Mouse (Mus musculus): Measurements from ENCODE around the gene Ncl. TPM values are rescaled to one million over a fixed set of nuclear protein-coding genes. Genes with fewer than 3 reads are reported as not detected.

The Ncl gene
- polyA plus RNA-seq, 1 experiment from 2014 or later, result 365 TPM

DNA sequence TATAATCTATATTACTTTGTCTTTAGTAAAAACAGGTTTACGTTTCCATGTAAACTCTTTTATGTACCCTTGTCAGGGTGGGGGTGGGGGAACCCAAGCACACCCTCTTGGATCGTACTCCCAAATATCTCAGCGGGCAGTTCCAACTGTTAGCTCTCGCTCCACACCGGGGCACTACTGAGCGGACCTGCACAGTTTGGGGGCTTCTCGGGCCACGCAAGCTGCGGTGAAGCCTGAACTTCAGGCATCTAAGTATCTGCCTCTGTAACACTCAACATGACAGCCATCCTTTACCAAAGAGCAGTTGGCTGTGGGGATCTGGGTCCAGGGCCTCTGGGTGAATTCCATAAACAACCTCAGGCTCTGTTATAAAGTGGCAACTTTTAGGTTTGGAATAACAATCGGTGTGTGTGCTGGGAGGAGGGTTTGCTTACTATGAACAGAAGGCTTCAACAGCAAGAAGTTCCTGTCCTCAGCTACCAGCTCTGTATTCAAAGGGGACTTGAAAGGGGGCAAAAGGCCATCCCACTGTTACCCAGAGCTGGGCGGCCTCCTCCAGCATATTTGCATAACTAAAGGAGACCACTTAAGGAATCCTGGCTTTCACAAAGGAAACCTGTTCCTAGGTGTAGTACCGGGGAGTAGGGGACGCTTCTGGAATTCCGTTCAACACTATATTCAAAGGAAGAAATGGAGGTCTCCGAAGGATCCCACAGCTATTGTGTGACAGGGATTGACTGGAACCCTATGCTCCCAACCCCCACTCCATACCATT lies 48.5 kb downstream of the Ncl start:
- H3K4me3 ChIP-seq, result no peak overlapping the region
- peak overlapping the region; percentile 27; the same call in 1 of the 2 replicates for H3K27ac ChIP-seq
- peaks cover 6% of the 10 kb centered on the region for H3K4me1 ChIP-seq
- no peak; the same call in 1 of the 2 replicates for ATAC-seq (ENCODE audit: borderline replicate concordance, extremely low read depth, low FRiP score, low TSS enrichment)
- H3K36me3 ChIP-seq, result no peaks in the 10 kb centered on the region
- H3K4me2 ChIP-seq, result peak overlapping the region; percentile 25
- WGBS, result 36% methylated on average over 15 of the region's 15 CpGs
- no peaks in the 10 kb centered on the region for H3K27me3 ChIP-seq
- no peak overlapping the region for H3K9ac ChIP-seq
- no peaks in the 10 kb centered on the region for H3K9me3 ChIP-seq

DNA sequence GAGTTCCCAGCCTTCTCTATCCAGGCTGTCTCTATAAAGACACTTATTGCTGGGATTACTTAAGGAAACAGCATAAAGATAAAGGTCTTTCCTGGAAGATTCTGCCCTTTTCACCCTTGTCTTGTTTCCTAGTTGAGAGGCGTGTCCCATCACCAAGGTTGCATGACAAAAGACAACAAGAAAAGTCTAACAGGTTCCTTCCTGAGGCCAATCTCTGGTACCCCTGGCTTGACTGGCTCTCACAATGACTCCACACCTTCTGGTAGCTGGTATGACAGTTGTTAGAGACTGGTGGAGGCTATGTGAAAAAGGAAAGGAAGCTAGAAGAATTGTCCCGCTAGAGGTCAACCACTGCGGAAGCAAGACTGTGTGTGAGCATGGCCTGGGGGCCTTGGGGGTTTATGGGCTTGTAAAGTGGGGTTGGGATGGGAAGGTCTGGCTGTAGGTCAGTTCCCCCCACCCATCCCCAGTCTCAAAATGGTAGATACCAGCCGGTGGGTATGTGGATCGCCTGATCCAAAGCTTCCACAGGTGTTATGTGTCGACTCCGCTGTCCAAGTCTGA lies 49.8 kb downstream of the Ncl start:
- Histone ChIP-seq H3K4me3 (no peak overlapping the region), H3K27me3 (peaks cover 3% of the 10 kb centered on the region; the same call in 1 of the 2 replicates), H3K36me3 (no peaks in the 10 kb centered on the region), H3K4me2 (no peak overlapping the region), H3K9me3 (no peaks in the 10 kb centered on the region), H3K4me1 (peaks cover 6% of the 10 kb centered on the region), H3K27ac (no peak overlapping the region), H3K9ac (no peak overlapping the region)
- no peak for ATAC-seq (ENCODE audit: borderline replicate concordance, extremely low read depth, low FRiP score, low TSS enrichment)
- 88% methylated on average over 7 of the region's 7 CpGs for WGBS

DNA sequence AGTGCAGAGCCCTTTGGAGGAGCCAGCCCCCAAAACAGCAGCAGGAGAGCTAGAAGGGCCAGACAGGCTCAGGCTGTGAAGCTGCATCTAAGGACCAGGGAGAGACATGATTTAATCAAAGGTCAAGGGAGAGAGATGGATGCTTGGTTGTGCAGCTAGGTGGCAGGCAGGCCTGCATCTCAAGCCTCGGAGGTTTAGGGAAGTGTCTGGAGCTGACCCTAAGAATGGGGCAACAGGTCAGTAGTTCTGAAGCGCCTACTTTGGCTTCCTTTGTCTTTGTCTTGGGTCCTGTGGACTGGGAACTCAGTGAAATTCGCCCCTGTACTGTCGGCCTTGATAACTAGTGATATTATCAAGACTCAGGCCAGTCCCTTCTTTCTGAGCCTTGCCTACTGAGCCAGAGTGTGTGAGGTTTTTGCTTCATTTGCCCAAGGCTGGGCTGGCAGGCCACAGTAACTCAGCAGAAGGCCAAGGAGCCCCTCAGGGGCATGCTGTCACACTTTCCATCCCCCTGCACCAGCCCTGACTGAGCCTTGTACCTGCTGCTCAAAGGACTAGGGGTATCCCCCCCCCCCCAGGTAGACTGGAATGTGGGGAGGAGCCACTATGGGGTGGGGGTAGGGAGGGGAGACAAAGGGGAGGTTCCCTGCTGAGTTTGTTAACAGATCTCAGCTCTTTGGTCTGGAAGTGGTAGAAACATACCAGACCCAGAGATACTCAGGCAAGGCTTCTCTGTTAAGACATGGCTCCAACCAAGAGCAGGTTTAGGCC lies 51.1 kb downstream of the Ncl start:
- 47% methylated on average over 4 of the region's 4 CpGs for whole genome bisulfite sequencing
- H3K27ac ChIP-seq, result no peak overlapping the region
- no peak overlapping the region for H3K4me3 ChIP-seq
- no peaks in the 10 kb centered on the region for H3K36me3 ChIP-seq
- H3K27me3 ChIP-seq, result peaks cover 5% of the 10 kb centered on the region; the same call in 1 of the 2 replicates
- H3K4me2 ChIP-seq, result no peak overlapping the region
- peaks cover 11% of the 10 kb centered on the region for H3K4me1 ChIP-seq
- no peaks in the 10 kb centered on the region for H3K9me3 ChIP-seq
- 0 out of 2 replicates have a peak, but pooled peaks have one; percentile 9 for ATAC-seq (ENCODE audit: borderline replicate concordance, extremely low read depth, low FRiP score, low TSS enrichment)
- H3K9ac ChIP-seq, result no peak overlapping the region

DNA sequence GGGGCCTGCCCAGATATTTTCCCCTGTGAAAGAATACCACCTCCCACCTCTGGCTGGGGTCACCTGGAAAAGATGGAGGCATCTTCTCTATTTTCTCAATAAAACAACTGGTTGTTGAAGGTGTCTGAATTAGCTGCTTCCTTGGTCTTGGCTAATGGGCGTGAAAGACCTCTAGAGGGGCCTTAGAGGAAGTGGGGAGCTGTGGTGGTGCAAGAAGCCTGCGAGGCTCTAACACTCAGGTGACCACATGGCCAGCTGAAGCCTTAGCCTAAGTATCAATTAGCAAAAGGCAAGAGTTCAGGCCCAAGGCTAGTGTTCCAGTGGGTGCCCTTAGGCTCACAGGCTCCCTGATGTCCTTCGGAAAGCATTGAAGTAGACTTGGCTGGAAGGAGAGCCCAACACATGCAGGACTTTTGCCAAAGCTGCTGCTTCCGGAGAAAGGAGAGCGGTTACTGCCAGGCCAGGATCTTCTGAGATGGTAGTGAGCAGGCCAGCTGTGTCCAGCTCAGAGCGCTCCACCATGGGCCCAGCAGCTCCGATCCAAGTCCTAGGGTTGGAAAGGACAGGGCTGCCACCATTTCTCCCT lies 51.9 kb downstream of the Ncl start:
- peaks cover 7% of the 10 kb centered on the region; the same call in 1 of the 2 replicates for H3K27me3 ChIP-seq
- H3K27ac ChIP-seq, result no peak overlapping the region
- WGBS, result 86% methylated on average over 7 of the region's 7 CpGs
- no peak for ATAC-seq (ENCODE audit: borderline replicate concordance, extremely low read depth, low FRiP score, low TSS enrichment)
- H3K9ac ChIP-seq, result no peak overlapping the region
- H3K36me3 ChIP-seq, result no peaks in the 10 kb centered on the region
- H3K4me3 ChIP-seq, result no peak overlapping the region
- peaks cover 18% of the 10 kb centered on the region for H3K4me1 ChIP-seq
- H3K9me3 ChIP-seq, result no peaks in the 10 kb centered on the region
- H3K4me2 ChIP-seq, result no peak overlapping the region

DNA sequence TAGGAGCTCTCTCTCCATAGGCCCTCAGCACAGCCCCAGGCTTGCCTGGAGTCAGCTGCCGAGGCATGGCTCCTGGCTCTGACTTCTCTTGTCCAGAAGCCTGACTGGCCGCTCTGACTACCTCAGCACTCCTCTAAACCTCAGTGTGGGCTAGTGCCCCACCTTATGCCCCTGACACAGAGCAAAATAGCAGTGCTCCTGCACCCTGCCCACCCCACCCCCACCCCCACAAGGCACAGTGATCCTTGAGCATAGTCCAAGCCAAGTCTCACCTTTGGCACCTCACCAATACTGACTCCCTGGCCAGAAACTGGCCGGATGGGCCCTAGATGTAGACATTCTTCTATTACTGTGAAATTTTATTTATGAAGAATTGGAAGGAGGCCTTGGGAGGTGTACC lies 52.5 kb downstream of the Ncl start:
- Histone ChIP-seq H3K9me3 (no peaks in the 10 kb centered on the region), H3K4me1 (peaks cover 23% of the 10 kb centered on the region), H3K9ac (no peak overlapping the region), H3K27me3 (peaks cover 10% of the 10 kb centered on the region; the same call in 1 of the 2 replicates), H3K36me3 (no peaks in the 10 kb centered on the region), H3K27ac (no peak overlapping the region), H3K4me2 (no peak overlapping the region), H3K4me3 (no peak overlapping the region)
- WGBS, result 74% methylated on average over 3 of the region's 3 CpGs
- no peak for ATAC-seq (ENCODE audit: borderline replicate concordance, extremely low read depth, low FRiP score, low TSS enrichment)

DNA sequence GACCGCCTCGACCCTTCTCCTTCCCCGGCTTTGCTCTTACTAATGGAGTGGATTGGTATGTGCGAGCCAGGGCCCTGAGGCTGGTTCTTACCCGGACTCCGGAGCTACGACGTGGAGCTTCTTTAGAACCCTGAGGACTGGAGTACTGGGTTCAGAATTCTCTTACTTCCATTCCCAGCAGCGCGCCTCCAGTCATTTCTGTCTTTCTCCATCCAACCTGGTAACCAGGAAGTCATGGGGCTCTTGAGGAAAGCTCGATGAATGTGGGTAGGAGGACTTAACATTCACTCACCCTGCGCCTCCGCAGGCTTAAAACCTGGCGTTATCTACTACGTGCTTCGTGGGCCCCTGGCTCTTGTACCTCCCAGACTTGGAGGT lies 55.3 kb downstream of the Ncl start:
- WGBS, result 1% methylated on average over 16 of the region's 16 CpGs
- peaks cover 10% of the 10 kb centered on the region; the same call in 1 of the 2 replicates for H3K27me3 ChIP-seq
- H3K4me2 ChIP-seq, result peak overlapping the region; percentile 97
- peak overlapping the region; percentile 51 for H3K9ac ChIP-seq
- H3K36me3 ChIP-seq, result no peaks in the 10 kb centered on the region
- H3K4me1 ChIP-seq, result peaks cover 23% of the 10 kb centered on the region
- no peak for ATAC-seq (ENCODE audit: borderline replicate concordance, extremely low read depth, low FRiP score, low TSS enrichment)
- H3K9me3 ChIP-seq, result no peaks in the 10 kb centered on the region
- 0 out of 2 replicates have a peak overlapping the region, but pooled peaks have one; percentile 18 for H3K27ac ChIP-seq
- peak overlapping the region; percentile 60 for H3K4me3 ChIP-seq

DNA sequence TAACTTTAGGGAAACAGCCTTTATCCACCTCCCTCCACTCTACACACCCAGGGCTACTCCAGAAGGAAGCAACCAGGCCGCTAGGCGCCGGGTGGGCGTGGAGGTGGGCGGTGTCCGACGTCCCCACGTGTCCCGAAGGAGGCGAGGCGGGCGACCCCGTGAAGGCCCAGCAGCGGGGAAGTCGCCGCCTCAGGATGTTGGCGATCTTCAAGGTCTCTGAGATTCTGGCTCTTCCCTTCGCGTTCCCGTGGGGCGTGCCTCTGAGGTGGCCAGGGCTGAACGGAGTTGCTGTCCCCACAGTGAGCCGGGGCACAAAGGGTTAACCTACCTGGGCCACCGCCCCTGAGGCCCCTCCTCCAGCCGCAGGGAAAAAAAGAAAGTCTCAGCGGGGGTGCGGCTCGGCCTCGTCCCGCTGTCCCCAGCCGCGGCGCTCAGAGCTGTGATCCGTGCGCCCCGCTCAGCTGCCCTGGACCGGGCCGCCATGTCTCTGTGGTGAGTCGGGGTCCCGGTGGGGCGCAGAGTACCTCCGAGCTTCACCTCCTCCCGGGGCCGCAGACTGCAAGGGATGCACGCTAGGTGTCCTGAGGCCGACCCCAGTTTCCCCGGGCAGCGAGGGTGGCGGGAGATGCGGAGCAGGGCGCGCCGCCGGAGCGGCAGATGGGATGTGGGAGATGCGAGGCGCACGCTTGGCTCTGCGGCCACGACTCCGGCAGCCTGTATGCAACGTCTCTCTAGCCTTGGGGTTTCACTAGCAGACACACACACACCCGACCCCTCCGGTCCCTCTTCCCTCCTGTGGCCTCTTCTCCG lies 55.9 kb downstream of the Ncl start:
- H3K4me1 ChIP-seq, result peaks cover 23% of the 10 kb centered on the region
- peaks cover 10% of the 10 kb centered on the region; the same call in 1 of the 2 replicates for H3K27me3 ChIP-seq
- peak; percentile 84 for ATAC-seq (ENCODE audit: borderline replicate concordance, extremely low read depth, low FRiP score, low TSS enrichment)
- H3K9me3 ChIP-seq, result no peaks in the 10 kb centered on the region
- no peaks in the 10 kb centered on the region for H3K36me3 ChIP-seq
- H3K4me3 ChIP-seq, result peak overlapping the region; percentile 60
- under 1% methylated on average over 63 of the region's 65 CpGs for WGBS
- peak overlapping the region; percentile 97 for H3K4me2 ChIP-seq
- 0 out of 2 replicates have a peak overlapping the region, but pooled peaks have one; percentile 18 for H3K27ac ChIP-seq
- peak overlapping the region; percentile 51 for H3K9ac ChIP-seq

DNA sequence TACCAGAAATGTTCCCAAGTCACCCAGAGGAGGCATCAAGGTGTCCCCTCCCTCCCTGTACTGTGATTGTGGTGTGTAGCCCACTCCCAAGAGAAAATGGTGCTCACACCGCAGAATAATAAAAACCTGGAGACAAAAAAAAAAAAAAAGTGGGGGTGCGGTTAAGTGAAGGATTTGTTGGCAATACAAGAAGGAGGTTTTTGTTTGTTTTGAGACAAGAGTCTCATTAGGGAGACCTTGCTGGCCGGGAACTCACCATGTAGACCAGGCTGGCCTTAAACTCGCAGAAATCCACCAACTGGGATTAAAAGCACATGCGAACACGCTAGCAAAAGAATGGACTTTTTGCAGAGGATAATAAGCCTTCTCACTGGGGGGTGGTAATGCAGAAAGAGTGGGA lies 56.7 kb downstream of the Ncl start, which contains the start of gene B3gnt7:
Gene B3gnt7, plus strand, starts transcription at position 301 of the 400 bp plus-strand sequence.
- Histone ChIP-seq H3K27ac (0 out of 2 replicates have a peak within 1 kb of the TSS, but pooled peaks have one; percentile 18), H3K9me3 (no peaks in the 10 kb centered on the region), H3K4me2 (peak within 1 kb of the TSS; percentile 97), H3K36me3 (no peaks in the 10 kb centered on the region), H3K27me3 (peaks cover 10% of the 10 kb centered on the region; the same call in 1 of the 2 replicates), H3K4me3 (peak within 1 kb of the TSS; percentile 60), H3K4me1 (peaks cover 23% of the 10 kb centered on the region), H3K9ac (peak within 1 kb of the TSS; percentile 51)
- ATAC-seq (ENCODE audit: borderline replicate concordance, extremely low read depth, low FRiP score, low TSS enrichment), result no peak
- 33% methylated on average over 6 of the region's 6 CpGs for WGBS

DNA sequence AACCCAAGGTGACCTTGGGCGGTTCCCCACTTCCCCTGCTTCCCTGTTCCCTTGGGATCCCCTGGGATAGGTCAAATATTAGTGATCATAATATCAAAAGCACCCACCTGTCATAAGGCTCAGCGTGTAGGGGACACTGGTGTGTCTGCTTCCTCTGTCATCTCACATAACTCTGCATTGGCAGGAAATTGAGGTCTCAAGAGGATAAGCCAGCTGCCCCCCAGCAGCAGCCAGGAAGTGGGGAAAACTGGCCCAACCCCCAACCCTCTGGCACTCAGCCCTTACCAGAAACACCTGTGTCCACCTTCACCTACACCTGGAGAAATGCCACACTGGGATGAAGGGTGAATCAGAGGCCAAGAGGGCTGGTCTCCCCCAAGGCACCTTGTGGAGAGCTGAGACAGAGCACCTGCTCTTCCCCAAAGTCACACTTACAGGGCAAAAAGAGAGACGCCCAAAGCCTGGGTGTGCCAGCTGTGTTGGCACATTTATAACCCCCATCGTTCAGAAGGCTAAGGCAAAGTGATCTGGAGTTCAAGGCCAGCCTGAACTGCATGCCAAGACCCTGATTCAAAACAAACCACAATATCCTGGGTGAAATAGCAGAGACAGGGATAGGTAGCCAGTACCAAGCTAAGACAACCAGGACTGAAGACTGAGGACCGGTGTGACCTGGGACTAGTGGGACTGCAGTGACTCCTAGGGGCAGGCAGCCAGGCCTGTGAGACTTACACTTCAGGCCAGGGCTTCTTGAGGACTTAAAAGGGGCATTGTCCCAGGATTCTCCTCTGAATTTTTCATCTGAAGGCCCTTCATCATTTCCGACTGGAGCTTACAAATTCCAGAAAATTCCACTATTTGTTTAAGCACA lies 57.7 kb downstream of the Ncl start:
- 48% methylated on average over 6 of the region's 6 CpGs for WGBS
- H3K4me2 ChIP-seq, result no peak overlapping the region

DNA sequence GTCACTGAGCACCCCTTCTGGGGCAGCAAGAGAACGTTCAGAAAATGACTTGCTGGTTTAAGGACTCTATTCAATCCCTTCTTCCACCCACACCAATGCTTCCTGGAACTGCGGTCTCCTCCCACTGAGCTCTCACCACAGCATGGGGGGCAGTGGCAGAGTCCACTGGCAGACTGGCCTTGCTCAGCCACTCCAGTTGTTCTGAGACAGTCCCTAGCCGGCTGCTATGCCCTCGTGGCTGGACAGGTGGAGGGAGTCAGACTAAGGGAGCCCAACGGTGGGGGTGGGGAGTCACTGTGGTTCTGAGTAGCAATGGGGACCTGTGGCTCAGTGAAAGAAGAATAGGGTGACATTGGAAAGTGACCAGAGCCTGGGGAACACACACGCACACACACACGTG lies 58.5 kb downstream of the Ncl start:
- Histone ChIP-seq H3K9me3 (no peaks in the 10 kb centered on the region), H3K9ac (no peak overlapping the region), H3K36me3 (no peaks in the 10 kb centered on the region), H3K27me3 (peaks cover 10% of the 10 kb centered on the region; the same call in 1 of the 2 replicates), H3K27ac (no peak overlapping the region), H3K4me2 (no peak overlapping the region), H3K4me3 (no peak overlapping the region), H3K4me1 (peaks cover 23% of the 10 kb centered on the region)
- 50% methylated on average over 7 of the region's 7 CpGs for WGBS
- no peak for ATAC-seq (ENCODE audit: borderline replicate concordance, extremely low read depth, low FRiP score, low TSS enrichment)

More for the DNA sequence above, 57.7 kb downstream of the Ncl start:
- no peak for ATAC-seq (ENCODE audit: borderline replicate concordance, extremely low read depth, low FRiP score, low TSS enrichment)
- H3K36me3 ChIP-seq, result no peaks in the 10 kb centered on the region
- no peaks in the 10 kb centered on the region for H3K9me3 ChIP-seq
- no peak overlapping the region for H3K9ac ChIP-seq
- H3K4me3 ChIP-seq, result no peak overlapping the region
- H3K27ac ChIP-seq, result no peak overlapping the region
- peaks cover 10% of the 10 kb centered on the region; the same call in 1 of the 2 replicates for H3K27me3 ChIP-seq
- H3K4me1 ChIP-seq, result peaks cover 23% of the 10 kb centered on the region

All from lung, embryonic 15.5 days (tissue).